Mouse (Mus musculus) bone marrow, adult 2 months (tissue): ENCODE data around the gene Xdh.

Experiments
- CTCF ChIP-seq: fragments of 200-500 bp; IDR thresholded peaks from 2 replicates; pipeline ENCODE4 v1.5.1; 2011; ENCODE audit warnings: low read length, control low read depth; ENCODE audit not compliant: control insufficient read depth, insufficient read depth
- POLR2A ChIP-seq: fragments of 200-500 bp; IDR thresholded peaks from 2 replicates; pipeline ENCODE4 v1.6.1; 2011; ENCODE audit warnings: low read depth, mild to moderate bottlenecking, control low read depth, low read length, borderline replicate concordance; ENCODE audit not compliant: control insufficient read depth

DNA sequence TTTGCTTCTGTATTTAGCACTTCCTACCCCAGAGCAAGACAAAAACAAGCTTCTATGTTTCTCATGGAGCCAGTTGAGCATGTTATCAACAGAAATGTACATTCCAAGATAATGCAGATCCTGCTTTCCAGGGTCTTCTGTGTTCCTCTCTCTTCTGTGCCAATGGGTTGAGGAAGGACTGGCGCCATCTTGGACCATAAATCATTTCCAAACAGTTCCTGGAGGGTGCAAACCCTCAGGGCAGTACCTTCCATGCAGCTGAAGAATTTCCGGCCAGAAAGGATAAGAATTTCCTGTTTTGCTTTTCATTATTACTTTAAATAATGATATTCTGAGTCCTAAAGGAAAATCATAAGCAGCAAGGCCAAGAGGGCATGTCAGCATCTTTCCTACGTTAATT is 104.4 kb downstream of the Xdh start:
- TF ChIP-seq POLR2A (no peak), CTCF (no peak)
